Mouse (Mus musculus) cerebellum, adult 2 months (tissue): ENCODE data around the gene Skint4. TPM values are rescaled to one million over a fixed set of nuclear protein-coding genes. Genes with fewer than 3 reads are reported as not detected.

Experiments used
- DNase-seq, 2 experiments: peaks; one replicate each; pipeline ENCODE4 v3.0.0; 2021
- H3K27ac ChIP-seq: fragments of 200-500 bp; 2 replicates; pipeline ENCODE4 v1.5.1; 2012; ENCODE audit warnings: low read length, control low read depth, inconsistent platforms; ENCODE audit not compliant: insufficient read depth
- H3K27me3 ChIP-seq: fragments of 200-500 bp; 2 replicates; pipeline ENCODE4 v1.6.1; 2012; ENCODE audit warnings: inconsistent platforms, mild to moderate bottlenecking, low read length, moderate library complexity; ENCODE audit not compliant: control insufficient read depth, insufficient read depth
- H3K4me1 ChIP-seq: fragments of 200-500 bp; 2 replicates; pipeline ENCODE4 v1.6.1; 2011; ENCODE audit warnings: low read length; ENCODE audit not compliant: control insufficient read depth, insufficient read depth
- H3K4me3 ChIP-seq: fragments of 200-500 bp; replicated peaks from 2 replicates; pipeline ENCODE3; 2011; ENCODE audit warnings: mild to moderate bottlenecking, low read depth, low read length, control low read depth; ENCODE audit not compliant: insufficient read depth
- CTCF ChIP-seq: fragments of 200-500 bp; IDR thresholded peaks from 2 replicates; pipeline ENCODE4 v1.5.1; 2011; ENCODE audit warnings: low read depth, mild to moderate bottlenecking, control low read depth, low read length, moderate library complexity, borderline replicate concordance; ENCODE audit not compliant: insufficient read depth
- POLR2A ChIP-seq: fragments of 200-500 bp; IDR thresholded peaks from 2 replicates; pipeline ENCODE4 v1.6.1; 2011; ENCODE audit warnings: low read length, control low read depth, borderline replicate concordance; ENCODE audit not compliant: insufficient read depth
- polyA plus RNA-seq: library from polyadenylated mRNA; depleted of rRNA; stranded (reverse); fragments of >200 nt; gene quantifications from 2 replicates; pipeline ENCODE4 v1.2.3, GENCODE M21; 2012; rRNA removed

The Skint4 gene
- not detected in 2 replicates for polyA plus RNA-seq

DNA sequence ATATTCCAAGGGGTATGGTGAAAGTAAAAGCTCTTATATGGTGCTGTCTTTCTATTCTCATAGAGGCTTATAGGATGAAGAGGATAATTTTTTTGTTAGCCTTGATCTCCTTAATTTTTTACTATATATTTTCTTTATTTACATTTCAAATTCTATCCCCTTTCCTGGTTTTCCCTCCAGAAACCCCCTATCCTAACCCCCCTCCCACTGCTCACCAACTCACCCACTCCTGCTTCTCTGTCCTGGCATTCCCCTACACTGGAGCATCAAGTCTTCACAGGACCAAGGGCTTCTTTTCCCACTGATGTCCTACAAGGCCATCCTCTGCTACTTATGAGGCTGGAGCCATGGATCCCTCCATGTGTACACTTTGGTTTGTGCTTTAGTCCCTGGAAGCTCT, at the start of gene Skint4:
Gene Skint4, plus strand, starts transcription at position 301 of the 400 bp plus-strand sequence.
- Histone ChIP-seq H3K4me1 (no peaks in the 10 kb centered on the region), H3K27ac (no peak within 1 kb of the TSS), H3K27me3 (no peaks in the 10 kb centered on the region), H3K4me3 (no peak within 1 kb of the TSS)
- TF ChIP-seq POLR2A (no peak), CTCF (no peak)
- no peak for DNase-seq

Other genes starting within 250 kb of the Skint4 start
- gene Slc5a9, start 169.1 kb upstream of the Skint4 start, polyA plus RNA-seq, result not detected in 2 replicates
- gene Skint8, start 152.6 kb upstream of the Skint4 start, polyA plus RNA-seq, result not detected in 2 replicates
- not detected in 2 replicates for gene Skint7, start 99.1 kb upstream of the Skint4 start, polyA plus RNA-seq
- not detected in 2 replicates for gene Skint1, start 65.7 kb upstream of the Skint4 start, polyA plus RNA-seq
- not detected in 2 replicates for gene Skint3, start 160.2 kb downstream of the Skint4 start, polyA plus RNA-seq